Mouse (Mus musculus): ENCODE results near the gene Atp6v1b1. TPM values are rescaled to one million over a fixed set of nuclear protein-coding genes. Genes with fewer than 3 reads are reported as not detected.

Atp6v1b1 gene
- polyA plus RNA-seq (2015; fragmentation: Nextera tagmentation; extraction: Ambion mirVana): 0.08 and 0.22 TPM in 2 replicates

- no peak for DNase-seq (ENCODE audit: low spot score)
These were observed at the start of gene Atp6v1b1 for GRCm38 (mm10) chr6:83742761-83743160. Atp6v1b1 (plus strand) TSS chr6:83742990.

GRCm38 (mm10) chr6:83693835-83694234 lies 49.0 kb upstream of the Atp6v1b1 start:
- DNase-seq (ENCODE audit: low spot score): peak; percentile 83

- DNase-seq (ENCODE audit: low spot score): no peak
These were observed 47.1 kb upstream of the Atp6v1b1 start for GRCm38 (mm10) chr6:83695731-83696130.

GRCm38 (mm10) chr6:83696684-83697083 lies 46.1 kb upstream of the Atp6v1b1 start:
- no peak for DNase-seq (ENCODE audit: low spot score)

GRCm38 (mm10) chr6:83697932-83698331 lies 44.9 kb upstream of the Atp6v1b1 start:
- DNase-seq (ENCODE audit: low spot score): no peak

- DNase-seq (ENCODE audit: low spot score): no peak
These were observed 42.8 kb upstream of the Atp6v1b1 start for GRCm38 (mm10) chr6:83699971-83700370.

GRCm38 (mm10) chr6:83701001-83701400 lies 41.8 kb upstream of the Atp6v1b1 start:
- no peak for DNase-seq (ENCODE audit: low spot score)

GRCm38 (mm10) chr6:83702146-83702999 lies 40.4 kb upstream of the Atp6v1b1 start:
- DNase-seq (ENCODE audit: low spot score): no peak

GRCm38 (mm10) chr6:83703000-83703721 lies 39.6 kb upstream of the Atp6v1b1 start:
- DNase-seq (ENCODE audit: low spot score): no peak

- DNase-seq (ENCODE audit: low spot score): no peak
These were observed 39.1 kb upstream of the Atp6v1b1 start for GRCm38 (mm10) chr6:83703722-83704078.

GRCm38 (mm10) chr6:83704294-83704693 lies 38.5 kb upstream of the Atp6v1b1 start:
- no peak for DNase-seq (ENCODE audit: low spot score)

- DNase-seq (ENCODE audit: low spot score): no peak
These were observed 38.1 kb upstream of the Atp6v1b1 start for GRCm38 (mm10) chr6:83704701-83705100.

GRCm38 (mm10) chr6:83707738-83708510 lies 34.9 kb upstream of the Atp6v1b1 start:
- DNase-seq (ENCODE audit: low spot score): no peak

- DNase-seq (ENCODE audit: low spot score): no peak
These were observed 32.3 kb upstream of the Atp6v1b1 start for GRCm38 (mm10) chr6:83710361-83711066.

GRCm38 (mm10) chr6:83711067-83711675 lies 31.6 kb upstream of the Atp6v1b1 start, which contains the start of gene Vax2:
Vax2 (plus strand) TSS chr6:83711264.
- DNase-seq (ENCODE audit: low spot score): no peak

- no peak for DNase-seq (ENCODE audit: low spot score)
These were observed 30.9 kb upstream of the Atp6v1b1 start for GRCm38 (mm10) chr6:83711725-83712475.

- DNase-seq (ENCODE audit: low spot score): no peak
These were observed 29.3 kb upstream of the Atp6v1b1 start for GRCm38 (mm10) chr6:83713271-83714136.

- DNase-seq (ENCODE audit: low spot score): no peak
These were observed 28.3 kb upstream of the Atp6v1b1 start for GRCm38 (mm10) chr6:83714221-83715123.
